Mouse (Mus musculus): ENCODE data around the gene Alox5.
A peak's percentile ranks its signal among the peaks of the same experiment; 100 is the strongest.

Alox5 gene

GRCm38 (mm10) chr6:116386045-116386415 is 74.9 kb downstream of the Alox5 start:
- peak; percentile 8 for DNase-seq (ENCODE audit: extremely low spot score)

GRCm38 (mm10) chr6:116385194-116386044 is 75.6 kb downstream of the Alox5 start:
- no peak for DNase-seq (ENCODE audit: extremely low spot score)

DNA sequence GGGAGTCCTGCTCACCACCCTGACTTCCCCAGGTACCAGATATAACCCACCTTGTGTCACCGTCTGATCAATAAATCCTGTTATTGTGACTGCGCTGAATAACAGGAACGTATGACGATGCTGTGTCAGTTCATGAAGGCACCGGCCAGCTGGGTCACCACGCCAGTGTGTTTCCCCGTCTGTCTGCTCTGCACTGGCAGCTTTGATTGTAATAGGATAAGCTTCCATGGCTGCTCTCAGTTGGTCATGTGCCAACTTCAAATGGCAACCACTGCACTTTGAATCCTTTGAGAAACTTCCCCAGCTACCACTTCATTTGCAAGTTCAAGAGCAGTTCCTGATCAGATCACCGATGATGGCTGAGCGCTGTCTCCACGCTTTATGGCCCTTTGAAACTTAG is 77.4 kb downstream of the Alox5 start:
- no peak for DNase-seq (ENCODE audit: extremely low spot score)

DNA sequence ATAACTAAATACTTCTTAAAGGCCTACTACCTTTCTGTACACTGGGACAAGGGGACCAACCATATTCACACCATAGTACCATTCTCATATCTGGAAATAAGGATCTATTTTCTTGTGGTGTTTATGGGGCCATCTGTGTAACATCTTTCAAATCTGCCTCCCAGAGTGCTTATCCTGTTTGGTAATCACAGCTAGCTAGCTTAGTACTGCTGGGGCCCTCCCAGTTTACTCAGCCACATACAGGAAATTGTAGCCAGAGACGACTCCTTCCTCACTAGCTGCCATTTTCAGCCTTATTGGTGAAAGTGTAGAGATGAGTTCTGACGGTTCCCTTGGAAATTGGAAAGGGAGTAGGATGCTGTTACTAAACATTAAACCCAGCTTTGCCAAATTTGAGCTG is 79.4 kb downstream of the Alox5 start:
- no peak for DNase-seq (ENCODE audit: extremely low spot score)

DNA sequence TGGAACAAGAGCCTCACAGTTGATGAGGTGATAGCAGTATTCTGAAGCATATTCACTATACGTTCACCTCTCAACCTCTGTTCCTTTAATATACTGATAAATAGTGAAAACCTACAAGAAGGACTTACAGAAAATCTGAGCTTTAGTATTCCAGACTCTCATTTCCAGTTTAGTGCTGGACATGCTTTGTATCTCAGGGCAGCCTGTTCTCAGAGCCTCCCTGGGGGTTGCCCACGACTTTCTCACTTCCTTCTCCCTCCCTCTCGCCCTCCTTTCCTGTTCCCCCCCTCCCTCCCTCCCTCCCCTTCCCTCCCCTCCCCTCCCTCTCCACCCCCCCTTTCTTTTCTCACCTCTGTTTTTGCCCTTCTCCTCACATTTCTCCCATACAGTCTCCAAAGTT is 80.8 kb downstream of the Alox5 start:
- DNase-seq (ENCODE audit: extremely low spot score): no peak

DNA sequence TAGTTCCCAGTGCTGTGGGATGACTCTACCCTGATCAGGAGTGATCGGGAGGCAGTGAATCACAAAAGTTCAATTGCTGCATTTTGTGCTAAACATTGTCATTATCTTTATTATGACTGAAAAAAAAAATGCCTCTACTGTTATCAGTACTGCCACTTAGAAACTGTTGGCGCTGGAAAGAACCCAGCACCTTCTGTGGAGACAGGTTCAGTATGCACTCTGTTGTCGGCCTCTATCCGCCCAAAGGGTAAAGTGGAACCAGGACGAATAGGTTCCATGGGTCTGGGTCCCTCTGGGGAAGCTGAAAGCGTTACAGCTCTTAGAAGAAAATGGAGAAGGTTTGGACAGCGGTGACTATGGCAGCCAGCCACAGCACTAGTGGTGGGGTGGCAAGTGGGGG is 82.1 kb downstream of the Alox5 start:
- no peak for DNase-seq (ENCODE audit: extremely low spot score)

DNA sequence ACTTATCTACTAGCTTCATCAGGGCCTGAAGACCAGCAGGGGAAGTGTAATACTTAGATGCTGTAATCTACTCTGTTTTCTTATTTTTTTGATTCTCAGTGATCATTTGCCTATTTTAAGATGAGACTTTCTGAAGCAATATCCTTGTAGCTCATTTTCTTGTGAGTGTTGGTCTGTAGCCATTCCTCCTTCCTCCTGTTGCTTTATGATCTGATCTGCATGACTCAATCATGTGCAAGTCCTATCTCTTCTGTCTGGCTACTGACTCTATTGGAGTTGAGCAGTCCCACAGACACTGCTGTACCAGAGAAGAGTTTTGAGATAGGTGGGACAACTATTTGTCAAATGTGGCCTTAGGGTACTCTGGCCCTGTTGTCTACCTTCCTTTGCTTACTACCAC is 86.4 kb downstream of the Alox5 start:
- no peak for DNase-seq (ENCODE audit: extremely low spot score)

- DNase-seq (ENCODE audit: extremely low spot score): no peak
Measured at GRCm38 (mm10) chr6:116374136-116374535, 86.8 kb downstream of the Alox5 start.

DNA sequence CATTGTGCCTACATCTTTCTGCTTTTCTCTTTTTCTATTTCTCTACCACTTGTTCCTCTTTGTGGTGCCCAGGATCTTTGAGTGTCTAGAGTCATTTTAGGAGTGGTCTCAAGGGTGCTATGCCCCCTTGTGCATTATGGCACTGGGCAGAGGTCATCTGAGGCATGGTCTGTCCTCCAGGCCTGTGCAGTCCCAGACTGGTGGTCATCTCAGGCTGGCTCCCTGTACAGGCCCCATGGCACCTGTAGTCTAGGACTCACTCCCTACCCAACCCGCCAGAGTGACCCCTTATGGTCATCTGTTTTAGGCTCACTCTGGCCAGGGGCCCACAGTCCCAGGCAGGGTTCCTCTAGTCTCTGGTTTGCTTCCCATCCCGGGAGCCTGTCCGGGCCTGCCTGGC is 89.5 kb downstream of the Alox5 start:
- no peak for DNase-seq (ENCODE audit: extremely low spot score)

- no peak for DNase-seq (ENCODE audit: extremely low spot score)
Measured at GRCm38 (mm10) chr6:116370216-116370976, 90.6 kb downstream of the Alox5 start.

- DNase-seq (ENCODE audit: extremely low spot score): no peak
Measured at GRCm38 (mm10) chr6:116369811-116370210, 91.2 kb downstream of the Alox5 start.

GRCm38 (mm10) chr6:116367971-116368370 is 93.0 kb downstream of the Alox5 start:
- no peak for DNase-seq (ENCODE audit: extremely low spot score)

DNA sequence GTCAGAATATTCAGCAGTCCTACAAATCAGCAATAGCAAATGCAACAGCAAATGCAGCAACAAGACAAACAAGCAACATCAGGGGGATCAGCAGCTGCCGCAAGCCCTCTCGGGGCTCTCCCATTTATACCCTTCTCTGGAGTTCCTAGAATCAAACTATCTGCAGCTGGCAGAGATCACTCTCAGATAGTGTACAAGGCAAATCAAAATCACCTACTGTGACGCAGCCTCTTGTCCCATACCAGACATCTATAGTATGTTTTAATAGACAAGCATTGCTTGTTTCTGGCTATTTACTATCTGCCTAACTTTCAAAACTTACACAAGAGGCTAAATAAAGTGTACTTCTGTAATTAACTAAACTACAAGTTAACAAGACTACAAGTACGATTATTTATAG is 99.0 kb downstream of the Alox5 start:
- no peak for DNase-seq (ENCODE audit: extremely low spot score)

DNA sequence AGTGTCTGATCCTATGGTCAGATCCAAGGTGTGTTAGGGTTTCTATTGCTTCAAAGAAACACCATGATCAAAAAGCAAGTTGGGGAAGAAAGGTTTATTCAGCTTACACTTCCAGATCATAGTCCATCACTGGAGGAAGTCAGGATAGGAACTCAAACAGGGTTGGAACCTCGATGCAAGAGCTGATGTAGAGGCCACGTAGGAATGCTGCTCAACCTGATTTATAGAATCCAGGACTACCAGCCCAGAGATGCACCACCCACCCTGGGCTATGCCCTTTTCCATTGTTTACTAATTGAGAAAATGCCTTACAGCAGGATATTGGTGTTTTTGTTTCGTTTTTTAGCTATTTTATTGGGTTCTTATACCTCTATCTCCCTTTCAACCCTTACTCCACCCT is 99.5 kb downstream of the Alox5 start:
- DNase-seq (ENCODE audit: extremely low spot score): no peak

All from embryo, embryonic 9.5 days (tissue).